Mouse (Mus musculus) cerebellum, postnatal 10 days (tissue): ENCODE data around the gene Bcdin3d.

Experiments
- DNase-seq, 2 experiments: peaks; one replicate each; pipeline ENCODE4 v3.0.0; 2021; ENCODE audit warnings: mixed read lengths in 2 of 2

Gene Bcdin3d

GRCm38 (mm10) chr15:99474576-99474926 is at the start of gene Bcdin3d:
Gene Bcdin3d, minus strand, starts transcription at chr15:99474730.
- DNase-seq, result peak; percentile 95 to 96

GRCm38 (mm10) chr15:99520306-99520705 is 45.8 kb upstream of the Bcdin3d start:
- no peak for DNase-seq

- no peak for DNase-seq
Measured at GRCm38 (mm10) chr15:99519626-99520025, 45.1 kb upstream of the Bcdin3d start.

GRCm38 (mm10) chr15:99517715-99518114 is 43.2 kb upstream of the Bcdin3d start:
- DNase-seq, result no peak

GRCm38 (mm10) chr15:99516715-99517114 is 42.2 kb upstream of the Bcdin3d start:
- no peak for DNase-seq

- DNase-seq, result peak; percentile 69 to 71
Measured at GRCm38 (mm10) chr15:99511797-99512525, 37.4 kb upstream of the Bcdin3d start.

GRCm38 (mm10) chr15:99510621-99511020 is 36.1 kb upstream of the Bcdin3d start:
- peak in 1 of 2 experiments; percentile 40 for DNase-seq

- no peak for DNase-seq
Measured at GRCm38 (mm10) chr15:99509840-99510239, 35.3 kb upstream of the Bcdin3d start.

- DNase-seq, result no peak
Measured at GRCm38 (mm10) chr15:99505324-99506095, 31.0 kb upstream of the Bcdin3d start.

GRCm38 (mm10) chr15:99503256-99503655 is 28.7 kb upstream of the Bcdin3d start:
- DNase-seq, result no peak

- peak in 1 of 2 experiments; percentile 40 for DNase-seq
Measured at GRCm38 (mm10) chr15:99502311-99502831, 27.8 kb upstream of the Bcdin3d start.

GRCm38 (mm10) chr15:99501292-99502260 is 27.0 kb upstream of the Bcdin3d start:
- peak in 1 of 2 experiments; percentile 43 for DNase-seq

- no peak for DNase-seq
Measured at GRCm38 (mm10) chr15:99500320-99500719, 25.8 kb upstream of the Bcdin3d start.

- DNase-seq, result peak; percentile 43 to 61
Measured at GRCm38 (mm10) chr15:99499726-99500125, 25.2 kb upstream of the Bcdin3d start.

GRCm38 (mm10) chr15:99498781-99499180 is 24.3 kb upstream of the Bcdin3d start:
- peak in 1 of 2 experiments; percentile 37 for DNase-seq

GRCm38 (mm10) chr15:99498356-99498755 is 23.8 kb upstream of the Bcdin3d start:
- DNase-seq, result no peak

- DNase-seq, result peak; percentile 88 to 90
Measured at GRCm38 (mm10) chr15:99497527-99498242, 23.2 kb upstream of the Bcdin3d start.

- DNase-seq, result peak; percentile 82 to 86
Measured at GRCm38 (mm10) chr15:99497061-99497460, 22.5 kb upstream of the Bcdin3d start.

- no peak for DNase-seq
Measured at GRCm38 (mm10) chr15:99484745-99485144, 10.2 kb upstream of the Bcdin3d start.

- no peak for DNase-seq
Measured at GRCm38 (mm10) chr15:99475814-99476213, 1.3 kb upstream of the Bcdin3d start.

GRCm38 (mm10) chr15:99473801-99474575 is 542 bp downstream of the Bcdin3d start:
- DNase-seq, result peak; percentile 76 to 77
